Mouse (Mus musculus) liver, postnatal 0 days (tissue): ENCODE data around the gene Wbp1l. TPM values are rescaled to one million over a fixed set of nuclear protein-coding genes. Genes with fewer than 3 reads are reported as not detected.

Experiments used
- ATAC-seq: fragments of 200-750 bp; cut with Nextera tagmentation; 2 replicates; pipeline ENCODE4 v1.8.0; 2017; ENCODE audit warnings: mild to moderate bottlenecking, moderate library complexity
- DNase-seq: peaks from one replicate; pipeline ENCODE4 v3.0.0-alpha.2; 2016
- H3K27ac ChIP-seq: fragments of 300-500 bp; sonication (generic); 2 replicates; pipeline ENCODE4 v1.5.1; 2014; ENCODE audit warnings: antibody characterized with exemption, moderate library complexity, mild to moderate bottlenecking, low read depth
- H3K27me3 ChIP-seq: fragments of 300-500 bp; sonication (generic); 2 replicates; pipeline ENCODE4 v1.6.1; 2014; ENCODE audit warnings: low read length, control low read depth, mixed read lengths; ENCODE audit not compliant: insufficient read depth
- H3K36me3 ChIP-seq: fragments of 300-500 bp; sonication (generic); replicated peaks from 2 replicates; pipeline ENCODE4 v1.6.1; 2014; ENCODE audit warnings: mild to moderate bottlenecking, control low read depth, low read length, moderate library complexity, mixed read lengths; ENCODE audit not compliant: insufficient read depth
- H3K4me1 ChIP-seq: fragments of 300-500 bp; sonication (generic); 2 replicates; pipeline ENCODE4 v1.6.1; 2014; ENCODE audit warnings: antibody characterized with exemption, mild to moderate bottlenecking, control low read depth; ENCODE audit not compliant: insufficient read depth
- H3K4me2 ChIP-seq: fragments of 300-500 bp; sonication (generic); 2 replicates; pipeline ENCODE4 v1.6.1; 2014; ENCODE audit warnings: low read depth, mild to moderate bottlenecking, low read length, moderate library complexity, mixed read lengths
- H3K4me3 ChIP-seq: fragments of 300-500 bp; sonication (generic); 2 replicates; pipeline ENCODE4 v1.5.1; 2014; ENCODE audit warnings: low read depth, low read length
- H3K9ac ChIP-seq: fragments of 300-500 bp; sonication (generic); replicated peaks from 2 replicates; pipeline ENCODE4 v1.6.1; 2014; ENCODE audit warnings: mild to moderate bottlenecking, moderate library complexity
- H3K9me3 ChIP-seq: fragments of 300-500 bp; sonication (generic); 2 replicates; pipeline ENCODE4 v1.6.1; 2016; ENCODE audit warnings: mild to moderate bottlenecking, control low read depth, low read length, mixed read lengths
- CTCF ChIP-seq: sonication (generic); IDR thresholded peaks from 2 replicates; pipeline ENCODE4 v1.5.1; 2016; ENCODE audit warnings: antibody characterized with exemption, low read depth
- EP300 ChIP-seq: IDR thresholded peaks from 2 replicates; pipeline ENCODE4 v1.6.1; 2016; ENCODE audit warnings: antibody characterized with exemption, low read depth, mild to moderate bottlenecking
- WGBS: fragments of 180-500 bp; shearing (Covaris S2); extraction: QIAGEN DNeasy Blood & Tissue Kit; methylation state at CpG from one replicate; pipeline ENCODE4 v1.1.7; 2014; ENCODE audit not compliant: insufficient replicate concordance; 5-methylcytosine and 5-hydroxymethylcytosine counted together
- polyA plus RNA-seq: library from polyadenylated mRNA; unstranded; fragments of >200 nt; fragmentation: Nextera tagmentation; extraction: Ambion mirVana; gene quantifications from 2 replicates; pipeline ENCODE4 v1.2.1, GENCODE M21; 2015

The Wbp1l gene
- polyA plus RNA-seq, 1 experiment from 2014 or later: 48.8 TPM

GRCm38 (mm10) chr19:46602406-46602805 is 3.5 kb downstream of the Wbp1l start:
- 61% methylated on average over 4 of the region's 4 CpGs for WGBS
- H3K36me3 ChIP-seq: peaks cover 28% of the 10 kb centered on the region
- TF ChIP-seq CTCF (no peak), EP300 (no peak)
- no peaks in the 10 kb centered on the region for H3K27me3 ChIP-seq
- no peaks in the 10 kb centered on the region for H3K9me3 ChIP-seq
- ATAC-seq: no peak
- H3K4me3 ChIP-seq: peak overlapping the region; percentile 11; the same call in 1 of the 2 replicates
- H3K4me2 ChIP-seq: peak overlapping the region; percentile 58; the same call in 1 of the 2 replicates
- DNase-seq: no peak
- H3K4me1 ChIP-seq: peaks cover 32% of the 10 kb centered on the region
- 0 out of 2 replicates have a peak overlapping the region, but pooled peaks have one; percentile 35 for H3K9ac ChIP-seq
- H3K27ac ChIP-seq: peak overlapping the region; percentile 97

- H3K4me1 ChIP-seq: peaks cover 37% of the 10 kb centered on the region
- H3K4me3 ChIP-seq: no peak overlapping the region
- WGBS: 79% methylated on average over 13 of the region's 13 CpGs
- no peak for ATAC-seq
- H3K27ac ChIP-seq: peak overlapping the region; percentile 44; the same call in 1 of the 2 replicates
- DNase-seq: no peak
- peaks cover 47% of the 10 kb centered on the region for H3K36me3 ChIP-seq
- no peak for TF ChIP-seq CTCF
- no peak for TF ChIP-seq EP300
- H3K4me2 ChIP-seq: no peak overlapping the region
- H3K9me3 ChIP-seq: no peaks in the 10 kb centered on the region
- no peaks in the 10 kb centered on the region for H3K27me3 ChIP-seq
- no peak overlapping the region for H3K9ac ChIP-seq
Observed at GRCm38 (mm10) chr19:46606718-46607117, 7.8 kb downstream of the Wbp1l start.

GRCm38 (mm10) chr19:46607424-46607823 is 8.5 kb downstream of the Wbp1l start:
- no peak for ATAC-seq
- WGBS: 33% methylated on average over 7 of the region's 7 CpGs

GRCm38 (mm10) chr19:46608158-46608557 is 9.3 kb downstream of the Wbp1l start:
- no peak for TF ChIP-seq EP300
- TF ChIP-seq CTCF: no peak
- no peak overlapping the region for H3K4me3 ChIP-seq
- H3K36me3 ChIP-seq: peaks cover 46% of the 10 kb centered on the region
- no peak overlapping the region for H3K27ac ChIP-seq
- DNase-seq (no peak), ATAC-seq (no peak)
- H3K4me2 ChIP-seq: no peak overlapping the region
- peaks cover 28% of the 10 kb centered on the region for H3K4me1 ChIP-seq
- no peak overlapping the region for H3K9ac ChIP-seq
- H3K9me3 ChIP-seq: no peaks in the 10 kb centered on the region
- no peaks in the 10 kb centered on the region for H3K27me3 ChIP-seq
- 92% methylated on average over 7 of the region's 7 CpGs for WGBS

More at GRCm38 (mm10) chr19:46607424-46607823, 8.5 kb downstream of the Wbp1l start:
- Histone ChIP-seq H3K9ac (no peak overlapping the region; the same call in 1 of the 2 replicates), H3K9me3 (no peaks in the 10 kb centered on the region), H3K4me2 (no peak overlapping the region), H3K27ac (0 out of 2 replicates have a peak overlapping the region, but pooled peaks have one; percentile 39), H3K27me3 (no peaks in the 10 kb centered on the region), H3K4me3 (no peak overlapping the region), H3K36me3 (peaks cover 44% of the 10 kb centered on the region), H3K4me1 (peaks cover 36% of the 10 kb centered on the region)
- DNase-seq: no peak
- TF ChIP-seq EP300 (no peak), CTCF (peak; percentile 70)

- WGBS: 81% methylated on average over 11 of the region's 11 CpGs
- H3K9ac ChIP-seq: no peak overlapping the region
- peaks cover 44% of the 10 kb centered on the region for H3K36me3 ChIP-seq
- H3K27me3 ChIP-seq: no peaks in the 10 kb centered on the region
- no peak overlapping the region for H3K4me2 ChIP-seq
- DNase-seq (no peak), ATAC-seq (no peak)
- TF ChIP-seq CTCF (no peak), EP300 (no peak)
- H3K4me1 ChIP-seq: peaks cover 48% of the 10 kb centered on the region
- H3K9me3 ChIP-seq: no peaks in the 10 kb centered on the region
- H3K27ac ChIP-seq: no peak overlapping the region
- H3K4me3 ChIP-seq: no peak overlapping the region
Observed at GRCm38 (mm10) chr19:46616378-46616777, 17.5 kb downstream of the Wbp1l start.

GRCm38 (mm10) chr19:46617361-46617760 is 18.5 kb downstream of the Wbp1l start:
- Histone ChIP-seq H3K27me3 (no peaks in the 10 kb centered on the region), H3K4me1 (peaks cover 56% of the 10 kb centered on the region), H3K36me3 (peaks cover 44% of the 10 kb centered on the region), H3K9me3 (no peaks in the 10 kb centered on the region), H3K4me2 (no peak overlapping the region), H3K4me3 (no peak overlapping the region), H3K9ac (no peak overlapping the region), H3K27ac (peak overlapping the region; percentile 61; the same call in 1 of the 2 replicates)
- TF ChIP-seq EP300: no peak
- no peak for TF ChIP-seq CTCF
- 77% methylated on average over 8 of the region's 8 CpGs for WGBS
- ATAC-seq (no peak), DNase-seq (no peak)

- peak; percentile 58 for ATAC-seq
- Histone ChIP-seq H3K9me3 (no peaks in the 10 kb centered on the region), H3K27me3 (no peaks in the 10 kb centered on the region), H3K4me1 (peaks cover 60% of the 10 kb centered on the region), H3K9ac (no peak overlapping the region), H3K4me3 (no peak overlapping the region), H3K27ac (peak overlapping the region; percentile 61), H3K36me3 (peaks cover 37% of the 10 kb centered on the region), H3K4me2 (no peak overlapping the region)
- 46% methylated on average over 9 of the region's 9 CpGs for WGBS
- peak; percentile 59 for DNase-seq
- no peak for TF ChIP-seq CTCF
- TF ChIP-seq EP300: no peak
Observed at GRCm38 (mm10) chr19:46618322-46618721, 19.4 kb downstream of the Wbp1l start.
